Mouse (Mus musculus): Measurements from ENCODE around the gene Lgi4. TPM values are rescaled to one million over a fixed set of nuclear protein-coding genes. Genes with fewer than 3 reads are reported as not detected.

The Lgi4 gene
- polyA plus RNA-seq, 2 experiments, result 0.16 TPM; not detected in 1

GRCm38 (mm10) chr7:31117465-31117864 is 58.3 kb downstream of the Lgi4 start:
- Histone ChIP-seq H3K27me3 (ENCODE audit: control insufficient read depth, insufficient read depth, low read length) (no peaks in the 10 kb centered on the region), H3K4me1 (replicated peaks; ENCODE audit: control insufficient read depth in 2 of 2, insufficient read depth in 2 of 2, low read length in 1 of 2) (peaks cover 0 to 7% of the 10 kb centered on the region in 2 experiments; a peak in 1 of 4 replicates), H3K27ac (no peak overlapping the region), H3K4me2 (ENCODE audit: low read depth) (no peak overlapping the region), H3K36me3 (replicated peaks; ENCODE audit: control insufficient read depth, insufficient read depth, low read depth) (no peaks in the 10 kb centered on the region), H3K9ac (replicated peaks) (no peak overlapping the region), H3K4me3 (ENCODE audit: insufficient read depth in 1 of 2, low read depth in 2 of 2, low read length in 2 of 2) (no peak overlapping the region), H3K9me3 (ENCODE audit: control insufficient read depth, low read length) (no peaks in the 10 kb centered on the region)
- TF ChIP-seq EP300 (IDR thresholded peaks at IDR 0.05; ENCODE audit: low read depth) (no peak), CTCF (IDR thresholded peaks at IDR 0.05; ENCODE audit: low read depth) (no peak)
- 69% methylated on average over 11 of the region's 11 CpGs for WGBS (ENCODE audit: insufficient replicate concordance)
- DNase-seq (ENCODE audit: low read depth in 3 of 3, low spot score in 3 of 3), result no peak
- ATAC-seq (ENCODE audit: insufficient read depth), result no peak

- Histone ChIP-seq H3K9ac (replicated peaks) (no peak overlapping the region), H3K4me3 (ENCODE audit: insufficient read depth in 1 of 2, low read depth in 2 of 2, low read length in 2 of 2) (no peak overlapping the region), H3K9me3 (ENCODE audit: control insufficient read depth, low read length) (no peaks in the 10 kb centered on the region), H3K4me1 (replicated peaks; ENCODE audit: control insufficient read depth in 2 of 2, insufficient read depth in 2 of 2, low read length in 1 of 2) (0 out of 4 replicates have a peak, but pooled peaks cover 0 to 5% of the 10 kb centered on the region in 2 experiments), H3K27me3 (ENCODE audit: control insufficient read depth, insufficient read depth, low read length) (no peaks in the 10 kb centered on the region), H3K36me3 (replicated peaks; ENCODE audit: control insufficient read depth, insufficient read depth, low read depth) (no peaks in the 10 kb centered on the region), H3K27ac (no peak overlapping the region), H3K4me2 (ENCODE audit: low read depth) (no peak overlapping the region)
- ATAC-seq (ENCODE audit: insufficient read depth), result no peak
- DNase-seq (ENCODE audit: low read depth in 3 of 3, low spot score in 3 of 3), result no peak
- TF ChIP-seq CTCF (IDR thresholded peaks at IDR 0.05; ENCODE audit: low read depth) (no peak), EP300 (IDR thresholded peaks at IDR 0.05; ENCODE audit: low read depth) (no peak)
- 66% methylated on average over 7 of the region's 7 CpGs for WGBS (ENCODE audit: insufficient replicate concordance)
These were observed 59.3 kb downstream of the Lgi4 start for GRCm38 (mm10) chr7:31118486-31118885.

- no peaks in the 10 kb centered on the region for H3K9me3 ChIP-seq (ENCODE audit: control insufficient read depth, low read length)
- H3K4me3 ChIP-seq (ENCODE audit: insufficient read depth in 1 of 2, low read depth in 2 of 2, low read length in 2 of 2), result no peak overlapping the region
- no peaks in the 10 kb centered on the region for H3K36me3 ChIP-seq (replicated peaks; ENCODE audit: control insufficient read depth, insufficient read depth, low read depth)
- no peak overlapping the region for H3K4me2 ChIP-seq (ENCODE audit: low read depth)
- H3K4me1 ChIP-seq (replicated peaks; ENCODE audit: control insufficient read depth in 2 of 2, insufficient read depth in 2 of 2, low read length in 1 of 2), result 0 out of 4 replicates have a peak, but pooled peaks cover 0 to 3% of the 10 kb centered on the region in 2 experiments
- H3K9ac ChIP-seq (replicated peaks), result no peak overlapping the region
- WGBS (ENCODE audit: insufficient replicate concordance), result 75% methylated on average over 5 of the region's 5 CpGs
- TF ChIP-seq EP300 (IDR thresholded peaks at IDR 0.05; ENCODE audit: low read depth), result no peak
- no peak overlapping the region for H3K27ac ChIP-seq
- ATAC-seq (ENCODE audit: insufficient read depth) (no peak), DNase-seq (ENCODE audit: low read depth in 3 of 3, low spot score in 3 of 3) (no peak)
- no peaks in the 10 kb centered on the region for H3K27me3 ChIP-seq (ENCODE audit: control insufficient read depth, insufficient read depth, low read length)
These were observed 60.4 kb downstream of the Lgi4 start for GRCm38 (mm10) chr7:31119556-31119955.

Small RNAs within 50 kb of the gene (microRNA-seq; reads per million reads assigned to microRNA genes)
- not detected for gene Mir7050

Other genes with a start within 250 kb of the Lgi4 start
- 0.36 and 0.41 TPM in 2 replicates for gene Ffar2, start 235.6 kb upstream of the Lgi4 start, polyA plus RNA-seq (2012; rRNA removed)
- 0.34 and 0.43 TPM in 2 replicates for gene Ffar2, start 235.6 kb upstream of the Lgi4 start, polyA plus RNA-seq (2014; fragmentation: Nextera tagmentation; extraction: Ambion mirVana)
- not detected in 2 replicates for gene Ffar3, start 203.2 kb upstream of the Lgi4 start, polyA plus RNA-seq (2012; rRNA removed)
- not detected in 2 replicates for gene Ffar3, start 203.2 kb upstream of the Lgi4 start, polyA plus RNA-seq (2014; fragmentation: Nextera tagmentation; extraction: Ambion mirVana)
- 0.01 TPM in 1 of 2 replicates, not detected in the other for gene Ffar1, start 197.8 kb upstream of the Lgi4 start, polyA plus RNA-seq (2012; rRNA removed)
- gene Ffar1, start 197.8 kb upstream of the Lgi4 start, polyA plus RNA-seq (2014; fragmentation: Nextera tagmentation; extraction: Ambion mirVana), result not detected in 2 replicates
- gene Cd22, start 179.0 kb upstream of the Lgi4 start, polyA plus RNA-seq (2012; rRNA removed), result 0.29 and 0.36 TPM in 2 replicates
- 0.24 and 0.62 TPM in 2 replicates for gene Cd22, start 179.0 kb upstream of the Lgi4 start, polyA plus RNA-seq (2014; fragmentation: Nextera tagmentation; extraction: Ambion mirVana)
- gene Mag, start 144.5 kb upstream of the Lgi4 start, polyA plus RNA-seq (2012; rRNA removed), result 0.13 TPM in 2 replicates
- 0.11 TPM in 2 replicates for gene Mag, start 144.5 kb upstream of the Lgi4 start, polyA plus RNA-seq (2014; fragmentation: Nextera tagmentation; extraction: Ambion mirVana)
- gene Hamp2, start 134.7 kb upstream of the Lgi4 start, polyA plus RNA-seq (2012; rRNA removed), result not detected in 2 replicates
- gene Hamp2, start 134.7 kb upstream of the Lgi4 start, polyA plus RNA-seq (2014; fragmentation: Nextera tagmentation; extraction: Ambion mirVana), result not detected in 2 replicates
- 17.2 and 22.5 TPM in 2 replicates for gene Hamp, start 115.3 kb upstream of the Lgi4 start, polyA plus RNA-seq (2012; rRNA removed)
- gene Hamp, start 115.3 kb upstream of the Lgi4 start, polyA plus RNA-seq (2014; fragmentation: Nextera tagmentation; extraction: Ambion mirVana), result 12.0 and 29.7 TPM in 2 replicates
- 34.1 and 50.6 TPM in 2 replicates for gene Usf2, start 102.5 kb upstream of the Lgi4 start, polyA plus RNA-seq (2012; rRNA removed)
- 9.1 and 10.2 TPM in 2 replicates for gene Usf2, start 102.5 kb upstream of the Lgi4 start, polyA plus RNA-seq (2014; fragmentation: Nextera tagmentation; extraction: Ambion mirVana)
- gene Lsr, start 85.9 kb upstream of the Lgi4 start, polyA plus RNA-seq (2012; rRNA removed), result 14.3 and 17.4 TPM in 2 replicates
- 15.1 and 16.0 TPM in 2 replicates for gene Lsr, start 85.9 kb upstream of the Lgi4 start, polyA plus RNA-seq (2014; fragmentation: Nextera tagmentation; extraction: Ambion mirVana)
- 1.5 and 2.0 TPM in 2 replicates for gene Fam187b, start 85.6 kb upstream of the Lgi4 start, polyA plus RNA-seq (2012; rRNA removed)
- 2.5 and 2.6 TPM in 2 replicates for gene Fam187b, start 85.6 kb upstream of the Lgi4 start, polyA plus RNA-seq (2014; fragmentation: Nextera tagmentation; extraction: Ambion mirVana)
- 10.1 and 14.6 TPM in 2 replicates for gene Fxyd5, start 16.9 kb upstream of the Lgi4 start, polyA plus RNA-seq (2012; rRNA removed)
- 15.1 and 20.4 TPM in 2 replicates for gene Fxyd5, start 16.9 kb upstream of the Lgi4 start, polyA plus RNA-seq (2014; fragmentation: Nextera tagmentation; extraction: Ambion mirVana)
- gene Fxyd7, start 7.9 kb upstream of the Lgi4 start, polyA plus RNA-seq (2012; rRNA removed), result 0.21 and 0.24 TPM in 2 replicates
- gene Fxyd7, start 7.9 kb upstream of the Lgi4 start, polyA plus RNA-seq (2014; fragmentation: Nextera tagmentation; extraction: Ambion mirVana), result 0.23 TPM in 1 of 2 replicates, not detected in the other
- gene Fxyd1, start 2.1 kb upstream of the Lgi4 start, polyA plus RNA-seq (2012; rRNA removed), result 33.0 and 50.6 TPM in 2 replicates
- gene Fxyd1, start 2.1 kb upstream of the Lgi4 start, polyA plus RNA-seq (2014; fragmentation: Nextera tagmentation; extraction: Ambion mirVana), result 61.9 and 62.5 TPM in 2 replicates
- gene Fxyd3, start 17.4 kb downstream of the Lgi4 start, polyA plus RNA-seq (2012; rRNA removed), result 0.52 and 0.54 TPM in 2 replicates
- gene Fxyd3, start 17.4 kb downstream of the Lgi4 start, polyA plus RNA-seq (2014; fragmentation: Nextera tagmentation; extraction: Ambion mirVana), result 0.47 and 0.86 TPM in 2 replicates
- gene Hpn, start 55.9 kb downstream of the Lgi4 start, polyA plus RNA-seq (2012; rRNA removed), result 44.7 and 48.0 TPM in 2 replicates
- 43.3 and 44.8 TPM in 2 replicates for gene Hpn, start 55.9 kb downstream of the Lgi4 start, polyA plus RNA-seq (2014; fragmentation: Nextera tagmentation; extraction: Ambion mirVana)
- gene Scn1b, start 67.7 kb downstream of the Lgi4 start, polyA plus RNA-seq (2012; rRNA removed), result 0.97 and 1.0 TPM in 2 replicates
- gene Scn1b, start 67.7 kb downstream of the Lgi4 start, polyA plus RNA-seq (2014; fragmentation: Nextera tagmentation; extraction: Ambion mirVana), result 0.45 and 0.52 TPM in 2 replicates
- gene Gramd1a, start 96.6 kb downstream of the Lgi4 start, polyA plus RNA-seq (2012; rRNA removed), result 19.1 and 19.4 TPM in 2 replicates
- gene Gramd1a, start 96.6 kb downstream of the Lgi4 start, polyA plus RNA-seq (2014; fragmentation: Nextera tagmentation; extraction: Ambion mirVana), result 8.0 and 8.5 TPM in 2 replicates
- not detected in 2 replicates for gene Scgb2b2, start 231.2 kb downstream of the Lgi4 start, polyA plus RNA-seq (2012; rRNA removed)
- gene Scgb2b2, start 231.2 kb downstream of the Lgi4 start, polyA plus RNA-seq (2014; fragmentation: Nextera tagmentation; extraction: Ambion mirVana), result not detected in 2 replicates
- gene Scgb1b2, start 232.5 kb downstream of the Lgi4 start, polyA plus RNA-seq (2012; rRNA removed), result not detected in 2 replicates
- not detected in 2 replicates for gene Scgb1b2, start 232.5 kb downstream of the Lgi4 start, polyA plus RNA-seq (2014; fragmentation: Nextera tagmentation; extraction: Ambion mirVana)